Mouse (Mus musculus) hindlimb bud, embryonic 11.5 days (tissue): ENCODE results near the gene Pfkm.

ENCODE experiments used
- DNase-seq: peaks from one replicate; pipeline ENCODE4 v3.0.0-alpha.2; 2012; ENCODE audit warnings: low read depth, low spot score; ENCODE audit errors: extremely low spot score

Pfkm gene

DNA sequence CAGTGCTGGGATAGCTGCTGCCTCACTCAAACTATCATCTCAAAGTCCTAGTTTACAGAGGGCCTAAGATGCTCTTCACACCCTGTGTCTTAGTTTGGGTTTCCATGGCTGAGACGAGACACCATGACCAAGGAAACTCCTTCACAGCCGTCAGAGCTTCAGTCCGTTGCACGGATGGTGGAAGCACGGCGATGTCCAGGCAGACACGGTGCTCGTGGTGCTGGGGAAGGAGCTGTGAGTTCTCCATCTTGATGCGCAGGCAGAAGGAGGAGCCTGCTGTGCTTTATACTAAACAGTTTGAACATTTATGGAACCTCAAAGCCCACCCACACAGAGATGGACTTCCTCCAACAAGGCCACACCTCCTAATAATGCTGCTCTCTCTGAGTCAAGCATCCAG lies 44.5 kb downstream of the Pfkm start:
- DNase-seq, result no peak

DNA sequence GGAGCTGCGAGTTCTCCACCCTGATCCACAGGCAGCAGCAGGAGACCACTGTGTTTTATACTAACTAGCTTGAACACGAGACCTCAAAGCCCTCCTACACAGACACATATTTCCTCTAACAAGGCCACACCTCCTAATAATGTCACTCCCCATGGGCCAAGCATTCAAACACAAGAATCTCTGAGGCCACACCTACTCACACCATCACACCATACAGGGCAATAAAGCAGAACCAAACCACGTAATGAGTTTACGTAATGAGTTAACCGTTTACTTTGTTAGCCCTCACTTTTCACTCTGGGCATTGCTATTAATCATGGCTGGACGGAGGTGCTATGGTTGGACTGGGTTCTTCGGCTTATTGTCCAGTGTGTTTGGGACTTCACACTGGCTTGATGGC lies 47.4 kb downstream of the Pfkm start:
- no peak for DNase-seq

GRCm38 (mm10) chr15:98140809-98141208 lies 48.4 kb downstream of the Pfkm start:
- DNase-seq, result no peak

- no peak for DNase-seq
These were observed 50.1 kb downstream of the Pfkm start for GRCm38 (mm10) chr15:98142515-98142914.

DNA sequence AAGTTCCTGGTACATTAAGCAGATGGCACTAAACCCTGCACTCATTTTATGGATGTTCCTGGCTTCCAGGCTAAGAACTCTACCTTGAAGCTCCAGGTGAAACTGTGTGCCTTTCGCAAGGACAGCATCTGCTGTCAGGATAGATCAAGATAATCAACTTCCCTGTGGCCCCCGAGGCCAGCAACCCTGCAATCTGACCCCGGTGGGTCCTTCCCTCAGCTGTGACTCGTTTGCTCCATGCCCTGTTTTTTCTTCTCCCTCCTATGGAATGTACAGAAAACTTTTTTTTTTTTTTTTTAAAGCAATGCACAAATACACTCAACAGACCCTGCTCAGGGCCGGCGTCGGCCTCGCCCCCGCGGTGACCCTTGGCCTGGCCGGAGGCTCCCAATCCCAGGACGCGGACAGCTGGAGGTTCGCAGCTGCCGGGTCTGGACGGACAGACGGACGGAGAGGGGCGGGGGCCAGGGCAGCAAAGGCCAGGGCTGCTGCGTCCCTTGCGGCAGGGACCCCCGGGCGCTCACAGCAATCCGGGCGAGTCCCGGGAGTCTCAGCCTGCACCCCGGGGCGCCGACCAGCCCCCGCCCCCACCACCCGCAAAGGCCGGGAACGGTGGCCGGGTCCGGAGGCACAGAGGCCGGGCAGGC lies 52.6 kb downstream of the Pfkm start:
- DNase-seq, result no peak

GRCm38 (mm10) chr15:98145559-98146181 lies 53.3 kb downstream of the Pfkm start:
- peak; percentile 86 for DNase-seq

DNA sequence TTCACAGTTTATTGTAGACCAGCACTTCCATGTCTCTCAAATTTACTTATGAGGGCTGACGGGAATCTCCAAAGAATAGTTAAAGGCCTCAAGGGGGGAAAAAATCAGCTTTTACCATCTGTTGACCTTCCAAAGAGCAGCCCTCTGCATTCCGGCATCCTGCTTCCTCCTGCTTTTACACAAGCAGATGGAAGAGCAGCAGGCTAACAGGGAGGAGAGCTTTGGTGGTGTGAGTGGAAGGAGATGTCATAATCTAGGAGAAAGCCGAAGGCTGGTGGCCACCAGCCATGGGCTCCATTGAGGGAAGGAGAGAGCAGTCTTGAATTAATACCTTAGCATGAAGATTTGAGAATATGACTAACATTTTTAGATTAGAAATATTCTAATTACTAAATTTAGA lies 56.0 kb downstream of the Pfkm start:
- no peak for DNase-seq

DNA sequence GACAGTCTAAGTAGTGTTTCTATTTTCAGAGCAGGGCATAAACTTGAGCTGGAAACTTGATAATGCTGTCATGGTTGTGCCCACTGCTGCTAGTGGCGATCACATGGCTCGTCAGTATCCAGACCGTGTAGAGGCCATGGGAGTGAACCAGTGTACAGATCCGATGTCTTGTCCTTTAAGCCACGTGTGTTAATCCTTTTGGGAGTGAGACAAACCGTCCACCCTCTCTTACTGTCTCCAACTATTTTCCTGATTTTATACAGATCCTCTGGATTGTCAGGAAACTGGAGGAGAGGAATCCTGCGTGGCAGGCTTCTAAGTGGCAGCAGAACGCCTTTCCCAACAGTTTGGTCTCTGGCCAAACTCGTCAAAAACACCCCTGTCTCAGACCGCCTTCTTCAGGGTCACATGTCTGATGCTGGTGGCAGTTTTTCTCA lies 56.8 kb downstream of the Pfkm start:
- DNase-seq, result no peak

GRCm38 (mm10) chr15:98152916-98153315 lies 60.5 kb downstream of the Pfkm start:
- no peak for DNase-seq

DNA sequence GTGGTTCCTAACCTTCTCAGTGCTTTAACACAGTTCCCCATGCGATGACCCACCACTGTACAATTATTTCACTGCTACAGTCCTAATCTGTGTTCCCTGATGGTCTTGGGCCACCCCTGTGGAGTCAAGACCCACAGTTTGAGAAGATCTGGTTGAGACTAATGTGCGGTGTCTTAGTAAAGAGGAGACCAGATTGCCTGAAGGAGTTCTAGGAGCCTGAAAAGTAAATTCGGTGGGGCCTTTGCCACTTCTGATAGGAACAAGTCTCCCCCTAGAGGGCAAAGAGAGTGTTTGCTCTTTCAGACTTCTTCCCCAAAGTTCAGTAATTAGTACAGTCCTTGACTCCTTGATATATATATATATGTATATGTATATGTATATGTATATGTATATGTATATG lies 61.2 kb downstream of the Pfkm start:
- DNase-seq, result peak; percentile 46

DNA sequence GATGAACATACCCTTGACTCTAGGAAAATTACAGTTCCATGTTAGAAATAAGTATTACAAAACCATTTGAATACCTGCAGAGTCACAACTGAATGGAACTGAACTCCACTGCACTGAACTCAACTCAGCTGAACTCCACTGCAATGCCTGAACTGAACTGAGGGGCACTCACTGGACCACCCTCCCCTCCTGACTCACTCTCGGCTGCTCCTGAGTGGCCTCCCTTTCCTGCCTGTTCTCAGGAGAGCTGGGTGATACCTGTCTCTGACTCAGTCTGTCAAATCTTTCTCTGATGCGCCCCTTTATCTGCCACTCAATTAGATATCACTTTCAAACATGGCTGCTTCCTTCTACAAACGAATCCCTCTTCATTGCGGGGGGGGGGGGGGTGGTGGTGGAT lies 61.8 kb downstream of the Pfkm start:
- DNase-seq, result no peak

- no peak for DNase-seq
These were observed 62.2 kb downstream of the Pfkm start for GRCm38 (mm10) chr15:98154631-98155030.

DNA sequence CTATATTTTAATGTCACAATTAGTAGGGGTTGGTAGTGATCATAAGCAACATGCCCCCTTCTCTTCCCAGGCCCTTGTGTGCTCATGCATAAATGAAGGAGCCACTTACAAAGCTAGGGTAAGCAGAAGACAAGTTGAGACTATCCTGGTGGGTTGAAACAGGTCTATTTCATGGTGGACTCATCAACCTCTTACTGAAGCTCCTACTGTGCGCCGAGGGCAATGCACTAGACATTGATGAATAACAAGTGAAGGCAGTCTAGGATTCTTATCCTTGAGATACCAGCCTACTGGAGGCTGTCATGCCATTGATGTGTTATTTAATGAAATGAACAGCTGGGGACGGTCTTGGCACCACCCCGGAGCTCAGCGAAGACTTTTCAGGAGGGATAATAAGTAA lies 62.9 kb downstream of the Pfkm start:
- no peak for DNase-seq

DNA sequence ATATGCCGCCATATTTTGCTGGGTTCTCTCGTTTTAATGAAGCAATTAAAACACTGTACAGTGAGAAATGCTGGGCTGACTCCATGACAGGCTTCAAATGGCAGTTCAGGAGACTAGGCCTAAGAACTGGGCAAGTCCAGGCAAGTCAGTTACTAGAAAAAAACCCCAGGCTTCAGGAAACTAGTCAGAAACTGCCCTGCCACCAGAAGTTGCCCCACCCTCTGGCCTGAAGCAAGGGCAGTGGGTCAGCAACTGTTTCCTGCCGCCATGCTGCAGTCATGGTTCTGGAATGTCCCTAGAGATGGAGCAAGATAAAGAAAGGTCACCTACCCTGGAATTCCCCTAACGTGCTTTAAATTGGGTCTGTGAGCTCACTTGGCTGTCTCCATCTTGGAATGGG lies 63.6 kb downstream of the Pfkm start:
- DNase-seq, result no peak

DNA sequence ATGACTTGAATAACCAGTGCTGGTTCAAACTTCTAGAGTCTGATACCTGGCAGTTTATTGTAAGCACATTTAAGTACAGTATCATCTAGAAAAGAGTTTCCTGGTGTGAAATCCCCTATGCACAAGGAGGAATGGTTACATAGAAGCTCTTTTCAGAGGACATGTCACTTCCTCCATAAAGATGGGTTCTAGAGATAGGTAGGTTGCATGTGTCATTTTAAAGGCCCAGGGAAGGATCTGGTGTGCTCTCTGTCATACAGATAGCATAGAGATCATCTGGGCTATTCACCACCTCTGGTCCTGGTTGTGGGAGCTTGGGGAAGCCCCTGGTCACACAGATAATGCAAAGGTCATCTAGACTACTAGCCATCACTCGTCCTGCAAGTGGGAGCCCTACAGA lies 64.9 kb downstream of the Pfkm start:
- DNase-seq, result no peak

- DNase-seq, result no peak
These were observed 68.8 kb downstream of the Pfkm start for GRCm38 (mm10) chr15:98161026-98161805.

GRCm38 (mm10) chr15:98162561-98162960 lies 70.2 kb downstream of the Pfkm start:
- DNase-seq, result no peak

- no peak for DNase-seq
These were observed 73.1 kb downstream of the Pfkm start, which contains the start of gene Asb8 for GRCm38 (mm10) chr15:98165525-98165924. Gene Asb8, minus strand, starts transcription at chr15:98165625.

DNA sequence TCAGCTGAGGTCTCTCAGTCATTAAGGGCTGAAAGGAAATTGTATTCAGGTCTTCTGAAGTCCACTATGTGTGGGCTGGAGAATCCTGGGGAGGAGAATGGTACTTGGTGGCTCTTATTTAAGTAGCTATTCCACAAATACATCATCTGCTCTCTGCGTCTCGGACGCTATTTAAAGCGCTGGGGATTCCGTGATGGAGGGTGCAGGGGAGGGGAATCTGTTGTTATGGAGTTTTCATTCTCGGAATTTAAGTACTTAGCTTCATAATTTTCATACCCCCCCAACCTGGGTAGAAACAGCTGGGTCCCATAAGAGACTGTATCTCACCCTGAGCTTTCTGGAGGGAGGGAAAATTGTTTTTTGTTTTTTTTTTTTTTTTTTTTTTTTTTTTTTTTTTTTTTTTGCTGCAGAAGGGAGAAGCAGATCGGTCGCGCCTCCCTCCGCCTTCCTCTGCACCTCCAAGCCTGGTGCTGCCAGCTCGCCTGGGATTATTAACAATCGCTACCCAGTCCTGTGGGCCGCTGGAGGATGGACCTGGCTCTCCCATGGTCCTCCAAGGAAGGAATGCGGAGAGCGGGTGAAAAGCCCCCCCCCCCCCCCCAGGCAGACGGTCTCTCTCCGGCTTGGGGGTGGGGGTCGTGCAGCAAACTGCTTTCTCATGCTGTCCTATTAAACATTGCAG lies 74.7 kb downstream of the Pfkm start, which contains the start of gene Ccdc184:
Gene Ccdc184 (plus strand): TSS at position 196 of the 682 bp plus-strand sequence.
- no peak for DNase-seq

- DNase-seq, result peak; percentile 73
These were observed 75.5 kb downstream of the Pfkm start for GRCm38 (mm10) chr15:98167645-98168621.
